Mouse (Mus musculus) brain, embryonic 14.5 days (tissue): ENCODE measurements at regions not wholly inside any gene's neighbourhood (a gene's known extent, or its start where the extent isn't known, plus 50 kb on each side); places are given as distances from the start of the nearest gene placed in this dataset.
A peak's percentile ranks its signal among the peaks of the same experiment; 100 is the strongest.

ENCODE experiments used
- CTCF ChIP-seq: fragments of 200-500 bp; IDR thresholded peaks from 2 replicates; pipeline ENCODE4 v1.5.1; 2012; ENCODE audit warnings: inconsistent platforms, mild to moderate bottlenecking, moderate library complexity, borderline replicate concordance; ENCODE audit not compliant: insufficient read depth, insufficient read length; ENCODE audit errors: extremely low read depth
- POLR2A ChIP-seq: fragments of 200-500 bp; IDR thresholded peaks from 2 replicates; pipeline ENCODE4 v1.6.1; 2012; ENCODE audit warnings: mild to moderate bottlenecking, inconsistent platforms, borderline replicate concordance; ENCODE audit not compliant: poor library complexity, insufficient read depth, insufficient read length, severe bottlenecking; ENCODE audit errors: extremely low read depth

DNA sequence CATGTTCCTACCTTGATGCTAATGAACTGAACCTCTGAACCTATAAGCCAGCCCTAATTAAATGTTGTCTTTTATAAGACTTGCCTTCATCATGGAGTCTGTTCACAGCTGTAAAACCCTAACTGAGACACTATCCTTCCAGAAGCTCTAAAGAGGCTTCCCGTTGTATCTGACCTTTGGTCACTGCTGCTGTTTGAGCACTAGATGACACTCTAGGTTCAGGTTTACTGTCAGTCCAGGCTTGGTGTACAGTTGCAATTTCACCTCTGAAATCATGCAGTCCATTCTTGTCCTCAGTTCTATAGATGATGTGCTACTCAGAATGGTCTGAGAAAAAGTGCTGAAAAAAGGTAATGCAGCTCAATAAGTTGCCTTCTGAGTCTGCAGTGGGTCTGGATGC, 221.9 kb upstream of the Zpld1 start:
- TF ChIP-seq POLR2A (no peak), CTCF (peak; percentile 41; the same call in 1 of the 2 replicates)
